Mouse (Mus musculus): Measurements from ENCODE around the gene Camta1. TPM values are rescaled to one million over a fixed set of nuclear protein-coding genes. Genes with fewer than 3 reads are reported as not detected.

The Camta1 gene
- polyA plus RNA-seq, 1 experiment = 19.2 TPM

GRCm38 (mm10) chr4:151135491-151135890 lies 726.2 kb downstream of the Camta1 start:
- TF ChIP-seq GATA1 (IDR thresholded peaks at IDR 0.05; ENCODE audit: low read length) = no peak

- no peak for TF ChIP-seq GATA1 (IDR thresholded peaks at IDR 0.05; ENCODE audit: low read length)
Measured at GRCm38 (mm10) chr4:151133760-151134159, 727.9 kb downstream of the Camta1 start.

GRCm38 (mm10) chr4:151132493-151132892 lies 729.2 kb downstream of the Camta1 start:
- no peak for TF ChIP-seq GATA1 (IDR thresholded peaks at IDR 0.05; ENCODE audit: low read length)

- TF ChIP-seq GATA1 (IDR thresholded peaks at IDR 0.05; ENCODE audit: low read length) = no peak
Measured at GRCm38 (mm10) chr4:151130756-151131490, 730.8 kb downstream of the Camta1 start.

- no peak for TF ChIP-seq GATA1 (IDR thresholded peaks at IDR 0.05; ENCODE audit: low read length)
Measured at GRCm38 (mm10) chr4:151129725-151130557, 731.7 kb downstream of the Camta1 start.

GRCm38 (mm10) chr4:151128641-151129541 lies 732.8 kb downstream of the Camta1 start:
- TF ChIP-seq GATA1 (IDR thresholded peaks at IDR 0.05; ENCODE audit: low read length) = no peak

- TF ChIP-seq GATA1 (IDR thresholded peaks at IDR 0.05; ENCODE audit: low read length) = no peak
Measured at GRCm38 (mm10) chr4:151127636-151128548, 733.8 kb downstream of the Camta1 start.

- no peak for TF ChIP-seq GATA1 (IDR thresholded peaks at IDR 0.05; ENCODE audit: low read length)
Measured at GRCm38 (mm10) chr4:151118883-151119282, 742.8 kb downstream of the Camta1 start.

GRCm38 (mm10) chr4:151114574-151114973 lies 747.1 kb downstream of the Camta1 start:
- TF ChIP-seq GATA1 (IDR thresholded peaks at IDR 0.05; ENCODE audit: low read length) = no peak

- no peak for TF ChIP-seq GATA1 (IDR thresholded peaks at IDR 0.05; ENCODE audit: low read length)
Measured at GRCm38 (mm10) chr4:151111226-151111625, 750.5 kb downstream of the Camta1 start.

- no peak for TF ChIP-seq GATA1 (IDR thresholded peaks at IDR 0.05; ENCODE audit: low read length)
Measured at GRCm38 (mm10) chr4:151108834-151109241, 752.8 kb downstream of the Camta1 start.

- no peak for TF ChIP-seq GATA1 (IDR thresholded peaks at IDR 0.05; ENCODE audit: low read length)
Measured at GRCm38 (mm10) chr4:151108028-151108771, 753.5 kb downstream of the Camta1 start.

- TF ChIP-seq GATA1 (IDR thresholded peaks at IDR 0.05; ENCODE audit: low read length) = no peak
Measured at GRCm38 (mm10) chr4:151107131-151108001, 754.3 kb downstream of the Camta1 start.
